Mouse (Mus musculus) spleen, postnatal 36 days (tissue): ENCODE data around the gene Ranbp1.
"Not testable (repeated sequence)": the region's sequence is repeated elsewhere in the genome, so short reads cannot be mapped to it uniquely, and the experiment has no call there.

Experiments
- DNase-seq, 2 experiments: peaks; one replicate each; pipeline ENCODE4 v3.0.0; 2022; ENCODE audit warnings: low spot score in 2 of 2, mixed read lengths in 1 of 2

Ranbp1 gene

DNA sequence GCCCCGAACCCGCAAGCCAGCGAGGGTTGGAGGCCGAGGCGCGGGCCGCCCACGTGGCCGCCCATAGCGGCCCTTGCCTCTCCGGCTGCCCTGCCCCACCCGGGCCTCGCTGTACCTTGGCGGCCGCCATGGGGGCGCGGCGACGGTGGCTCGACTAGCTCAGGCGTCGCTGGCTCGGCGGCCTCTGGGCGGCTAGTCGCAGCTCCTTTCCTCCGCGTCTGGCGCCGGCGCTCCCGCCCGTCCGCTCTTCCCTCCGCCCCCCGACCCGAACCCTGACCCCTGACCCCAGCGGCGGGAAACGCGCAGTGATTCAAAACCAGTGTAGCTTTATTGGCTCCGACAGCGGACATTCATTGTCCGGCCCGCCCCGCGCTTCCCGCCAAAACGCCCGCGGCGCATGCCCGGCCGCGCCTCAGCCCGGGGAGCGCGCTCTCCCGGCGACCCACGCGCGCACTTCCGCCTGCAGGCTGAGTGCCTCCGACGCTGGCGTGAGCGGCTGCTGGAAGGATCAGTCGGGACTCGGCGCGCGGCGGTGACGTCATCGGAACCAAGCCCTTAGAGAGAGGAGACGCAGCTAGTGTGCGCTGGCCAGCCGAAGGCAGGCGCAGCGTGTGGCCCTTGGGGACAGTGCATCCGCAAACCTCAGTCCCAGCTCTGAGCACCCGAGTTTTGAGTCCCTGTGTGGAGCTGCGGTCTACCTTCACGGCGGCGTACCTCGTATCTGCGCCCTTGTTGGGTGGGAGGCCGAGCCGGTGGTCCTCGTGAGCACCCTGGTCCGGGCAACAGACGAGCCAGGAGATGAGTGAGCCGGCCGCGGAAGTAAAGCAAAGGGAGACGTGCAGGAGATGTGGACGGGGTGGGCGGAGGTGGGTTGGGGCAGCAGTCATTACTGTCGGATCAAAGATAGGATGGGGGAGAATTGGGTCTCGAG lies at the start of gene Ranbp1, which contains the start of gene Trmt2a:
Gene Ranbp1, minus strand, starts transcription at position 300 of the 931 bp plus-strand sequence.
Gene Trmt2a, plus strand, starts transcription at position 247 of the 931 bp plus-strand sequence.
- DNase-seq = peak; percentile 99

DNA sequence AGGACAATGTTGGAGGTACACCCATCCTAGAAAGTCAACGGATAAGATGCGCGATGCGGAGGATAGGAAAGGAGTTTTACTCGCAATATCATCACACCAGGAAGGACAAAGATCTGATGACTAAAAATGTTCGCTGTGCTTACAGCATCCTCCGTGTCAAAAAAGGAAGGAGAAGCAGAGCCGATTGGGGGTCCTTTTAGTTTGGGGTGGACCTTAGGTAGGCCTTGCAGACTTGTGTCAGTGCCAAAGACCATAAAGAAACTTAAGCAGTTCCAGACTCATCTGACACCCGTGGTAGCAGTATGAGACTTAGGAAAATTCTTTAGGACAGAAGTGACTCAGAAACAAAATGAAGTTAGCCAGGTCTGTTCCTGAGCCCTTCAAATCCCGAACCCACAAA lies 41.1 kb upstream of the Ranbp1 start:
- DNase-seq = not testable (repeated sequence)

DNA sequence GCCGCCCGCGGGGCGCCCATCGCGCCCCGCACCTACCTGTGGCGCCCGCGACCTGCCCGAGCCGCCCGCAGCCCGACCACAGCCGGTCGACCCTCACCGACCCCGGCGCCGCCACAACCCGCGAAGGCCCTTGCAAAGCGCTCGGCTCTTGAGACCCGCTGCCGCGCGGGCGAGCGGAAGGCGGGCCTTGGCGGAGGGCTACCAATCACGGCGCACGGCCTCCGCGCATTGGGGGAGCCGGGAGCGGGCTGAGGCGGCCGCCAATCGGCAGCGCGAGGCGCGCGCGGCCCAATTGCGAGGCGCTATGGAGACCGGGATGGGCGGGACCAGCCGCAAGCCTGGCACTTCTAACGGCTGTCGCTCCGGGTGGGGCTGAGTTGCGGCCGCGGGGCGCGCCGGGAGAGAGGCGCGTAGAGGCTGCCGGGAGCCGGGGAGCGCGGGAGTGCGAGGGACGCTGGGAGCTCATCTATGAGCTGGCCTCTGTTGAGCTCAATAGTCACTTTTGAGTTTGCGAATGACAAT lies 40.6 kb upstream of the Ranbp1 start, which contains the start of gene Dgcr8:
Gene Dgcr8, minus strand, starts transcription at position 180 of the 522 bp plus-strand sequence.
- peak; percentile 98 to 99 for DNase-seq

DNA sequence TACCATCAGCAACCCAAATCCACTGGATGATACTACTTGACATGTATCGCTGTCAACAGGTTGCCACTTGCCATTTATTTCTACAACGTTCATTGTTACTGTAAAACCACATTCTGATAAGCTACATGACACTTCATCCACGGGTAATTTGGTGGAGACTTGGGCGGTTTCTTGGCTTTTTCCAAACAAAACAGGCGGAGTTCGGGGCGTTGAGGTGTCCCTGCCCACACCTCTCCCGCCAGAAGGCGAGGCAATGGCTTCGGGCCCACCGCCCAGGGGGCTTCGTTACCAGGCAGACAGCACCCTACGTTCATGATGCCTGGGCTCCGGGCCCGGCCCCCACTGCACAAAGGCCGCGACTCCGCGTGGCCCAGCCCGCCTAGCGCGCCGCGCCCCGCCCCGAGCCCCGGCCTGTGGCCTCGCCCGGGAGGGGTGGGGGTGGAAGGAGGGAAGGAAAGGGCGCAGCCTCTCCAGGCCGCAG lies 40.1 kb upstream of the Ranbp1 start:
- DNase-seq = peak; percentile 79

DNA sequence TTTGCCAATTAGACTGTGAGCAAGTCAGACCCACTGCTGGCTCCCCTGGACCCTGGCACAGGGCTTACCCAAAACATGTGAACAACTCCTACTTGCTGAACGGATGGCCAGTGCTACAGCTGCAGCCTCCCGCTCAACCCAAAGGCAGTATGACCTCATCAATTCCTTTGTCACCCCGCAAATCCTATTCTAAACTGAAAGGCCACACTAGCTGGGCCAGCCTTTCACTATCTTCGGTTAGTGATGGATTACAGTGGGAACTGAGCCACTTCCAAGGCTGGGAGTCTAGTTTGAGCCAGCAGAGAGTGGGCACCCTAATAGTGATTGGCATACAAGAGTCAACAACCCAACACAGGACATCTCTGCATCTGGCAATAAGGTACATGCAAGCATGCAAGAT lies 39.6 kb upstream of the Ranbp1 start:
- no peak for DNase-seq

DNA sequence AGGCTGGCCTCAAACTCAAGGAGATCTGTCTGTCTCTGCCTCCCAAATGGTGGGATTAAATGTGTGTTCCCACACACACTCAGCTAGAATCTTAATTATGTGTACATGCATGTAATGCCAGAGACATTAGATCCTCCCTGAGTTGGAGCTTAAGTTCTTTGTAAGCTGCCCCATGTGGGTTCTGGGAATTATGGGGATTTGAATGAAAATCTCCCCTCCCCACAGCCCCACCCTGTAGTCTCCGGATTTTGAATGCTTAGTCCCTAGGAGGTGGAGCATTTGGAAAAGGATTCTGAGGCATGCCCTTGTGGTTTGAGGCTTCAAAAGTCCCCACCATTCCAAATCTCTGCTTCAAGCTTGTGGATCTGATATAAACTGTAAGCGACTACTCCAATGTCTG lies 26.6 kb upstream of the Ranbp1 start:
- DNase-seq = no peak

DNA sequence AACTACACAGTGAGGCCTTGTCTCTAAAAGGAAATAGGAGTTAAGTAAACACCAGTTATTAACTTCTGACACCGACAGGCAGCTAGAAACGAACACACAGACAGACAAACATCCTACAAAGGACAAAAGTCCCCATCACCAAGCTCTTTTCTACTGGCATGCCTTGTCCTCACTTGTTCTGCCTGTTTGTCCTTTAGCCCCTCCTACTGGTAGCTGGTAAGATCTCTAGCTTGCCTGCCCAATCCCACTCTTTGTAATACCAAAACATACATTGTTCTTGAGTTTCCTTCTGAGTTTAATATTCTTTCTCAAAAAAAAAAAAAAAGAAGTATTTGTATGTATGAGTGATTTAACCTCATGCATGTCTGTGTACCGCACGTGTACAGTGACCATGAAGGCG lies 19.6 kb upstream of the Ranbp1 start:
- no peak for DNase-seq

DNA sequence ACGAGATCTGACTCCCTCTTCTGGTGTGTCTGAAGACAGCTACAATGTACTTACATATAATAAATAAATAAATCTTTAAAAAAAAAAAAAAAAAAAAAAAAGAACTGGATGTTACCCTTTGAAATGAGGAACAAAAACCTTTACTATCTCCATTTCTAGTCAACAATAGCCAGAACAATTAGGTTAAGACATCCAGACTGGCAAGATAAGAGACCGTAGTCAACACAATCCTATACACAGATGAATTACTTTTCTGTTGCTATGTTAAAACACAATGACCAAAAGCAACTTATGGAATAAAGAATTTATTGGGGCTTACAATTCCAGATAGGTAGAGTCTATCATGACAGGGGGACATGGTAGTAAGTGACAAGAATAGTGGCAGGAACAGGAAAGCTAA lies 16.5 kb upstream of the Ranbp1 start:
- DNase-seq = no peak

DNA sequence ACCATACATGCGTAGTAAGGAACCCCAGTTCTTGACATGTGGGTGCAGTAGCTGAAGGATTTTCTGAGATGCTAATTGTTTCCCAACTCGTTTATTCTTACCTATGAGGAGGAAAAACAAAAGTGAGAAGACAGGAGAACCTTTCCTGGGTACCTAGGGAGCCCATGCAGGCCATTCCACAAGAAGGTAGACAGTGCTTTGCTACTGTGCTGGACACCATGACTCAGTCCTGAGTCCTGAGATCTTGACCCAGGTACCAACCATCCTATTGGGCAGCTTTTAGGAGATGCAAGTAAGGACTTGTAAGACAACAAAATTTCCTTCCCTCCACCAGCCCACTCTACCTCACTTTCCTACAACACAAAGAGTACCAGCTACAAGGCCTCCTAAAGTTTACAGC lies 9.7 kb upstream of the Ranbp1 start, which contains the start of gene Gm49776:
Gene Gm49776, minus strand, starts transcription at position 101 of the 400 bp plus-strand sequence.
- DNase-seq = no peak

DNA sequence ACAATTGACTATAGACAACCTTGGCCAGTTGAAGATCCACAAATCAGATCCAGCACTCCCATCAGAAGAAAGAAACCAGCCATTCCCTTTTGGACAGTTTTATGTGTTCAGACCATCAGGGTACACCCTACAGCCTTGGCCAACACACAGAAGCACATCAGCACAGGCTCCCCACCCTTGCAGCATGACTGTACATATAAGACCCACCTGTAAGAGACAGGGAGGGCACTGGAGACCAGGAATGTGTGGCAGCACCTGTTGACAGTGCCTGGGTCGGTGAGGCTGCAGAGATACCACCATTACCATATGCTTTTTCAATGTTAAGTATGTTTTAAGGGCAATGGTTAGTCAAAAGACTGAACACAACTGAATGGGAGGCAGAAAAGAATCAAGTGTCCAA lies 5.3 kb upstream of the Ranbp1 start:
- no peak for DNase-seq

DNA sequence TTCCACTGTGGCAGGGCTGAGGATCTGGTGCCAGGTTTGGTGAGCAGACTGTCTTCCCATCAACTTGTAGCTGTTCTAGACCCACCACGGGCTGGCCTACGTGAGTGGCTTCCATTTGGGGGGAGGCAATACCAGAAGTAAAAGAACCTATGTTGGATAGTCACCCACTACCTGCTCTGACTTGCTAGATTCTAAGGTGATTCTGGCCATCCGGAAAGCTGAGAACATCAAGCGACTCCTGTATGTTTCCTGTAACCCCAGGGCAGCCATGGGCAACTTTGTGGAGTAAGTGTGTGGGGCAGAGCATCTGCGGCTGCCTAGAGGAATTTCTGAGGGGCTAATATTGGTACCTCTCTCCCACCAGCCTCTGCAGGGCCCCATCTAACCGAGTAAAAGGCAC lies 4.2 kb upstream of the Ranbp1 start:
- DNase-seq = no peak

DNA sequence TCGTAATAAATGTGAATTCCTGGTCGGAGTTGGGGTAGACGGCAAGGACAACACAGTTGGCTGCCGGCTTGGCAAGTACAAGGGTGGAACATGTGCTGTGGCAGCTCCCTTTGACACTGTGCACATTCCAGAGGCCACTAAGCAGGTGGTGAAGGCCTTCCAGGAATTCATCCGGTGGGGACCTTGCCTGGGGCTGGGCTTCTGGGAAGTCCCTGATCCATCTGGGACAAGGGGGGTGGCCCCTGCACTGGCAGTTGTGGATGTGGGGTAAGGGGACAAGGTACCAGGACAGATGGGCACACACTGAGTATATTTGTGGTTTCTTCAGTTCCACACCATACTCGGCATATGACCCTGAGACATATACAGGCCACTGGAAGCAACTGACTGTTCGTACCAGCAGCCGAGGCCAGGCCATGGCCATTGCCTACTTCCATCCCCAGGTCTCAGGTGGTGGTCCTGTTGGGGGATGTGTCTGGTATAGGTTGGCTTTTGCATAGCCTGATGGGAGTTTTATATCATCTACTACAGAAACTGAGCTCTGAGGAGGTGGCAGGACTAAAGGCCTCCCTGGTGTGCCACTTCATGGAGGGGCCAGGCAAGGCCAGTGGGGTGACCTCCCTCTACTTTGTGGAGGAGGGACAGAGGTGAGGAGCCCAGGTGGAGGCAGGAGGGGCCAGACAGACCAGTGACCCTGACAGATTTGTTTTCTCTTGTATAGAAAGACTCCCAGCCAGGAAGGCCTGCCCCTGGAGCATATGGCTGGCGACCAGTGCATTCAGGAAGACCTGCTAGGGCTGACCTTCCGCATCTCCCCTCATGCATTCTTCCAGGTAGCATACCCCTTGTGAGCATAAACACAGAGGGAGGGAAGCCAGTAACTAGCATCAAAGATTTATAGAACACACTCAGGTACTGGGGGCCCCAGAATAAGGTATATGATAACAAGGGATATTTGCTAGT lies 2.6 kb upstream of the Ranbp1 start:
- DNase-seq = no peak

DNA sequence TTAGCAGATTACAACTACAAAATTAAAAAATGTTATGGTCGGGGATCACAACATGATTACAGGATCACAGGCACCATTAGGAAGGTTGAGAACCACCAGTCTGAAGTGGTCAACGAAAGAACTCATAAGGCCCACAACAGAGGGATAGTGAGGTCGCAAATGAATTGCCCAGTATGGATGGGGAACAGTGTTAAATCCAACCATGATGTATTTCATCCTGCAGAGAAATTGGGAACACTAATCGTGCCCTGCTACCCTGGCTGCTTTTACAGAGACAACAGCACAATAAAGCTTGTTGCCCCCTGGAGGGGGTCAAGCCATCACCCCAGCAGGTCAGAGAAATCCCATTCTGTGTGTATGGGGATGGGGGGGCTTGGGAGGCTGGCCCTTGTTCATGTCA lies 1.7 kb upstream of the Ranbp1 start:
- DNase-seq = no peak

DNA sequence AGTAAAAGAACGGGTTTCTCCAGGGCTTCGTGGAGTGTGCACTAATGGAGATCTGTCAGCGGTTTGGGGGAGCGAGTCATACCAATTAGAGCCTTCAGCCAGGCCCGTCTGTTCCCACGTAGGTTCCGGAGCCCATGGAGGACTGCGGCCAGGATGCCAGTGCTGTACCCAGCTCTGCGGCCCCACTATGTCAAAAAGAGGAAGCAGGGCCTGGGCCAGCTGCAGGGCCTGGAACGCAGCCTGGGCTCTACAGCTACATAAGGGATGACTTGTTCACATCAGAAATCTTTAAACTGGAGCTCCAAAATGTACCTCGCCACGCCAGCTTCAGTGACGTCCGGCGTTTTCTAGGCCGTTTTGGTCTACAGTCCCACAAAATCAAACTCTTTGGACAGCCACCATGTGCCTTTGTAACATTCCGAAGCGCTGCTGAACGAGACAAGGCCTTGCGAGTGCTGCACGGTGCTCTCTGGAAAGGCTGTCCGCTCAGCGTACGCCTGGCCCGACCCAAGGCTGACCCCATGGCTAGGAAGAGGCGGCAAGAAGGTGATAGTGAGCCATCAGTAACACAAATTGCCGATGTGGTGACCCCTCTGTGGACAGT lies 934 bp upstream of the Ranbp1 start:
- DNase-seq = peak; percentile 71

DNA sequence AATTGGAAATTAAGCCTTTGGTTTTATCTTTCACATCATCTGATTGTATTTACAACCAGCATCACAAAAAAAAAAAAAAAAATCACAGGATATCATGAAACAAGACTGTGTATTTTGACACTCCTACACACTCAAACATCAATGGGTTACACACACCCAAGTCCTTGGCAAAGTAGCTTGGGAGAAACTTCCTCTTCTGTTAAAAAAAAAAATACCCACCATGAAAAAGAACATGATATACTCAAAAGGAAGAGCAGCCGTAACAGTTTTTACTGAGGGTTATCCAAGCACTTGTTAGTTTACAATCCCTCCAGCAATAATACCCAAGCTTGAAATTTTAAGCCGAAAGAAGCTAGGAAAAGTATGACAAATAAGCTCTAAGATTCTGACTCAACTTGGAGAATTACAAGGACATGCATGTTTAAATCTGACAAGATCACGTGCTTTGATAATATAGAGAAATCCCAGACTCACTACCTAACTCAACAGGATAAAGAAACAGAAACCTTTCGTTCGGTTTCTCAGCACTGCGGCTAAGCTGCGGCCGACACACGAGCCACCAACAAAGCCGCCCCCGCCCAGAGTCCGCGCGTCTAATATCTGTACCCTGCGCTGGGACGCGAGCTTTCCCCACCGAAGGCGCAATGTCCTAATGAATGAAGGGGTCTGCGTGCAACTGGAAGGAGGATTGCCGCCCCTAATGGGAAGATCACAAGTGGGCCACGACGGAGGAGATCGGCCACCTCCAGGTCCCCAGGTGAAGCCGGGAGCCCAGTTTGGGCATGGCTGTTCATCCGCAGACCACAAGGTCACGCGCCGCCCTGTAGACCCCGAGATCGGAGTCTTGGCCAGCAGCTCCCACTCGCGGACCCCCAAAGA lies 772 bp downstream of the Ranbp1 start:
- peak in 1 of 2 experiments; percentile 23 for DNase-seq

DNA sequence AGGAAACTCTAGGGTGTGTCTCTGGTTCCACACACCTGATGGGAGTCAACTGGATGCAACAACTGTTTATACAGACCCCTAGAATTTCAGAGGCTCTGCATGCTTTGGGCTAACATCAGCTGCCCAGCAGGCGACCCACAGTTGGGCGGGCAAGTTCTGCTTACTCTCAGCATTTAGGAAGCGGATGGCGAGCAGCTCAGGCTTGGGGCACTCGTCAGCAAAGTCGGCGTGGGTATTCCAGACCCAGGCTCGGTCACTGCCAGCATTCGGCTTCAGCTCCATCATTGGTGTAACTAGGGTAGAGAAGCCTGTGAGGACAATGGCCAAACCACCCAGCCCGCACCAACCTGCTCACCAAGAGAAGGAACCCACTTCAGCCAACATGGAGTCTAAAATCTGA lies 7.0 kb downstream of the Ranbp1 start:
- no peak for DNase-seq

DNA sequence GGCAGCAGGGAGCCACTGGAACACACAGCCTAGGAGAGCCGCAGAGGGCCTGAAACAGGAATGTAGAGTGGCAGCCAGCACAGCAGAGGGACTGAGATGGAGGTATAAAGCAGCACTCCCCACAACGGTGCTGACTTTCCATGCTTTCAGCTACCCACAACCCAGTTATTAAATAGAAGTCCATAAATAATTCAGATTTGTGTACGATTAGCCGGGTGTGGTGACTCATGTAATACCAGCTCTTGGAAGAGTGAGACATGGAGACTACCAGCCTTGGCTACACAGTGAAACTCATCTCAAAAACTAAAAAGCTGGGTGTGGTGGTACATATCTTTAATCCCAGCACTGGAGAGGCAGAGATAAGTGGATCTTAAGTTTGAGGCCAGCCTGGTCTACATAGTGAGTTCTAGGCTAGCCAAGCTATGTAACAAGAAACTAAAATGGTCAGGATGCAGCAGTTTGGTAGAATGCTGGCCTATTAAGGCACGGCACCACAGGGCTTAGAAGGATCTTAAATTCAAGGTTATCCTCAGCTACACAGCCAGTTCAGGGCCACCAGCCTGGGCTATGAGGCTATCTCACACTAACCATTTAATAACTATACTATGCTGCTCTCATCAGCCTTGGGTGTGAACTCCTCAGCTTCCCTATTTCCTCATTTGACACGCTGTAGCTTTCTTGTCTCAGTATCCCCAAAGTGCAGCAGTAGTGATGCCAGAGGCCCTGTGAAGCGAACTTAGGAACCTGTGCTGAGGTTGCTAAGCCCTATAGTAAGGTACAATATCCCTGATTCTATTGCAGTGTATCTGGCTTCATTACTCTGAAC lies 11.6 kb downstream of the Ranbp1 start:
- no peak for DNase-seq

DNA sequence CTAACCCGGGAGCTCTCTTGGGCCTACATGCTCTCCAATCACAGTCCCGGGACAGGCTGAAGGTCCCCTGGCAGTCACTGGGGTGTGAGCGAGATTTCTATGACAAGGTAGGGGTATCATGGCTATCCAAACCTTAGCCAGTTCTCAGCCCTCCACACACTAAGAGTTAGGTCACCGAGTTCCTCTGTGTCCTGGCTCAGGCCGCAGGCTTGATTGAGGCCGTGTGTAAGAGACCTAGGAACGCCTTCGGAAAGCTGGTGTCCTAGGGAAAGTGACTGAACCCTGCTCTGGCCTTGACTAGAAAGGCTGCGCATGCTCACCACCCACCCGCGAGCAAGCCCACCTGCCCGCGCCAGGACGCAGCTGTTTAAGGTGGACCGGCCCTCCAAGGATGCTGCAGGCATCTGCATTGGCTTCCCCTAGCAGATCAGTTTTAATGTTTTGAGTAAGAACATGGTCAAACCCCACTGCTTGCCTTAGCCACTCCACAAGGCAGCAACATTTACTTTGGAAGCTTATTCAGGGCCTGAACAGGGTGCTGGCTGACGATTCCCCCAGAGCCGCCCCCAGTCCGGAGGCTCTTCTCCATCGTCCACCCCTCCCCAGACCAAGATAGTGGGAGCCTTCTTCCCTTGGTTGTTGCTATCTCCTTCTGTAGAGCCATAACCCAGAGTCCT lies 13.0 kb downstream of the Ranbp1 start:
- DNase-seq = peak; percentile 53 to 57
